Mouse (Mus musculus) spleen, embryonic (tissue): ENCODE data around the gene Pdcd5.

Source experiments
- CTCF ChIA-PET: fragments of 350-600 bp; sonication (Branson Sonifier 250); formaldehyde crosslinking; loops from one replicate; lab custom pipeline; 2022; lab: Charles Lee

Pdcd5 gene

GRCm38 (mm10) chr7:35646317-35647081, 822 bp downstream of the Pdcd5 start:
- CTCF ChIA-PET = no interaction called here

GRCm38 (mm10) chr7:35640072-35640471, 7.2 kb downstream of the Pdcd5 start:
- CTCF ChIA-PET = no interaction called here

GRCm38 (mm10) chr7:35636874-35637273, 10.4 kb downstream of the Pdcd5 start:
- CTCF ChIA-PET = no interaction called here

- CTCF ChIA-PET = no interaction called here
Measured at GRCm38 (mm10) chr7:35636229-35636628, 11.1 kb downstream of the Pdcd5 start.

DNA sequence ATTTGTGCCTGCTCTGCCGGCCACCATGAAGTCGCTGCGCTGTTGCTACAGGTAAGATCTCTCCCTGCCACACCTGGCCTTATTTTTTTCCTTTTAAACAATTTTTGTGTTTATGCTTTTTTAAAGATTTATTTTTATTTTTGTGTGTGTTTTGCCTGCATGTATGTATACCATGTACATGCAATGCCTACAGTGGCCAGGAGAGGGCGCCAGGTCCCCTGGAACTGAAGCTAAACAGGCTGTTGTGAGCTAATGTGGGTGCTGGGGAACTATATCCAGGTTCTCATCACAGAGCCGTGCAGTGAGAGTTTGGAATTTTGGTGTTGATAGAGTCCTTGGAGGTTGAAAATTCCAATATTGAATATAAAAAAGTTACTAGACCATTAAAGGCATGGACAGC, 18.8 kb downstream of the Pdcd5 start:
- CTCF ChIA-PET = interaction anchor here (0.6 to 0.9 kb wide), 3 partner anchors 8 to 976 kb away, joined by 3 to 8 read pairs (median 6); no protein-coding TSS in a partner anchor

GRCm38 (mm10) chr7:35627371-35627770, 19.9 kb downstream of the Pdcd5 start:
- CTCF ChIA-PET = interaction anchor here (0.6 kb wide), 1 partner anchor 570 kb away, joined by 4 read pairs; no protein-coding TSS in a partner anchor

GRCm38 (mm10) chr7:35626038-35626437, 21.3 kb downstream of the Pdcd5 start:
- CTCF ChIA-PET = no interaction called here

GRCm38 (mm10) chr7:35622626-35623025, 24.7 kb downstream of the Pdcd5 start:
- CTCF ChIA-PET = no interaction called here

- CTCF ChIA-PET = no interaction called here
Measured at GRCm38 (mm10) chr7:35617513-35617912, 29.8 kb downstream of the Pdcd5 start.

DNA sequence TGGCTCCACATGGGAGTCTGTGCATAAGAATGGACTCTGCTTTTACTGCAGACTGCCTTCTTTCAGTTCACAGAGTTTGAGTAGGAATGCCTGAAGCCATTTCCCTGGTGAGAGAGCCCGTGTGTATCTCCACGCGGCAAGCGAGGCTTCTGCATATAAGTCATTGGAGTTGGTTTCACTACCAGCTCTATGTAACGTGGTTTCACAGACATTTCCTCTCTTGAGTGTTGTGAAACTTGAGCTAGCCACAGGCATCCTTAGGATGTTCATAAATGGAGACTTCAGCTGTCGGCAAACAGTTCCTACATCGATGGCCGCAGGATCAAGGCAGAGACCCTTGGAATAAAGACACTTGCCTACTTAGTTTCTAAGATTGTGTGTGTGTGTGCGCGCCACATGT, 38.1 kb downstream of the Pdcd5 start:
- CTCF ChIA-PET = no interaction called here

- CTCF ChIA-PET = no interaction called here
Measured at GRCm38 (mm10) chr7:35606816-35607215, 40.5 kb downstream of the Pdcd5 start.

DNA sequence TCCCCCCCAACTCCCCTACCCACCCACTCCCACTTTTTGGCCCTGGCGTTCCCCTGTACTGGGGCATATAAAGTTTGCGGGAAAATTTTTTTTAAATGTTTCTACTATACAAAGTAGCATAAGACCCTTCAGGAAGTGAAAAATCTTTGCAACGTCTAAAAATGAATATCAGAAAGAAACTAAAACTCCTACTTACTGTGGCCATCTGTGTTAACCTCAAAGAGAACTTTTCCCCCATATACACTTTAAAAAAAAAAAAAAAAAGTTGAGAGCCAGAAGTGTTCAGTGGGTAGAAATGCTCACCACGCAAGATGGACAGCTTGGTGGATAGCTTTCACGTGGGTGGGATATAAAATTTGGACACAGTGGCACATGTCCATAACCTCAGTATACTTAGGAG, 44.6 kb downstream of the Pdcd5 start:
- CTCF ChIA-PET = no interaction called here

- CTCF ChIA-PET = no interaction called here
Measured at GRCm38 (mm10) chr7:35601106-35601505, 46.2 kb downstream of the Pdcd5 start.

DNA sequence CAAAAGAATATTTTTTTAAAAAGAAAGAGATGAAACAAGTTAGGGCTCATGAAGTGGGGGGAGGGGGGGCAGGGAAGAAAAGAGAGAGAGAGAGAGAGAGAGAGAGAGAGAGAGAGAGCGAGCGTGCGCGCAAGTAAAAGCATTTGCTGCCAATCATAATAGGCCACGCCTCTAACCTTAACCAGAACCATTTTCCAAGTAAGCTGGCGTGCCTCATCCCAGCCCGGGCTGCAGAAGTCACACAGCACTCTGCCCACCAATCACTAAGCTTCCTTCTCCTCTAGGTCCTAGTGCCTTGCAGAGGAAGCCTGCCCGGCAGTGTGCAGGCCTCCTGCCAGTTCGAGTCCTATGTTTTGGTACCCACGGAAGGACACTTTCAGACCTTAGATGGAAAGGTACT, 47.3 kb downstream of the Pdcd5 start:
- CTCF ChIA-PET = no interaction called here

- CTCF ChIA-PET = no interaction called here
Measured at GRCm38 (mm10) chr7:35599492-35599891, 47.8 kb downstream of the Pdcd5 start.

DNA sequence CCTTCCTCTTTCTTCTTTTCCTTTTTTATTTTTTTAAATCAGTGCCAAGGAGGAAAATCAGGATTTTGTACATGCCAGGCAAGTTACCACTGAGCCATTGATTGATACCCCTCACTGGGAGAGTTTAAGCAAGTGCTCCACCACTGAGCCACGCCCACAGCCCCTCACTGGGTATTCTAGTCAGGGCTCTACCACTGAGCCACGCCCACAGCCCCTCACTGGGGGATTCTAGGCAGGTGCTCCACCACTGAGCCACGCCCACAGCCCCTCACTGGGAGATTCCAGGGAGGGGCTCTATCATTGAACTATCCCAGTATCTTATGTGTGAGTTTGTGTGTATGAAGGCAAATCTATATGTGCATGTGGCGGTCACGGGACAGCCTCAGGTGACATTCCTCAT, 53.0 kb downstream of the Pdcd5 start:
- CTCF ChIA-PET = no interaction called here
